Mouse (Mus musculus) lung, embryonic 16.5 days (tissue): Measurements from ENCODE around the gene Pelo. TPM values are rescaled to one million over a fixed set of nuclear protein-coding genes. Genes with fewer than 3 reads are reported as not detected.
A peak's percentile ranks its signal among the peaks of the same experiment; 100 is the strongest.

Source experiments
- ATAC-seq: fragments of 200-750 bp; cut with Nextera tagmentation; 2 replicates; pipeline ENCODE4 v1.8.0; 2017; ENCODE audit warnings: low read depth, mild to moderate bottlenecking, moderate library complexity
- H3K27ac ChIP-seq: fragments of 300-500 bp; sonication (generic); 2 replicates; pipeline ENCODE4 v1.5.1; 2014; ENCODE audit warnings: mild to moderate bottlenecking, control low read depth, low read length
- H3K27me3 ChIP-seq: fragments of 300-500 bp; sonication (generic); 2 replicates; pipeline ENCODE4 v1.6.1; 2014; ENCODE audit warnings: low read depth, low read length, mixed read lengths; ENCODE audit not compliant: control insufficient read depth, insufficient read depth
- H3K36me3 ChIP-seq: fragments of 300-500 bp; sonication (generic); 2 replicates; pipeline ENCODE4 v1.6.1; 2014; ENCODE audit warnings: low read length; ENCODE audit not compliant: control insufficient read depth, insufficient read depth
- H3K4me1 ChIP-seq: fragments of 300-500 bp; sonication (generic); replicated peaks from 2 replicates; pipeline ENCODE4 v1.6.1; 2014; ENCODE audit warnings: low read length, mixed read lengths; ENCODE audit not compliant: control insufficient read depth, insufficient read depth
- H3K4me2 ChIP-seq: fragments of 300-500 bp; sonication (generic); 2 replicates; pipeline ENCODE4 v1.6.1; 2014; ENCODE audit warnings: low read depth, low read length, control low read depth
- H3K4me3 ChIP-seq: fragments of 300-500 bp; sonication (generic); 2 replicates; pipeline ENCODE4 v1.5.1; 2014; ENCODE audit warnings: mild to moderate bottlenecking, low read length, control low read depth
- H3K9ac ChIP-seq: fragments of 300-500 bp; sonication (generic); 2 replicates; pipeline ENCODE4 v1.6.1; 2014; ENCODE audit warnings: low read length, control low read depth
- H3K9me3 ChIP-seq: fragments of 300-500 bp; sonication (generic); 2 replicates; pipeline ENCODE4 v1.6.1; 2016; ENCODE audit warnings: low read length; ENCODE audit not compliant: control insufficient read depth
- WGBS: fragments of 180-500 bp; shearing (Covaris S2); extraction: QIAGEN DNeasy Blood & Tissue Kit; methylation state at CpG from one replicate; pipeline ENCODE4 v1.1.7; 2014; 5-methylcytosine and 5-hydroxymethylcytosine counted together
- polyA plus RNA-seq: library from polyadenylated mRNA; unstranded; fragments of >200 nt; fragmentation: Nextera tagmentation; extraction: Ambion mirVana; gene quantifications from 2 replicates; pipeline ENCODE4 v1.2.1, GENCODE M21; 2015

Gene Pelo
- polyA plus RNA-seq = 4.4 and 5.0 TPM in 2 replicates

GRCm38 (mm10) chr13:115090069-115090976, at the start of gene Pelo:
Gene Pelo, minus strand, starts transcription at chr13:115090186.
- Histone ChIP-seq H3K9me3 (no peaks in the 10 kb centered on the region), H3K4me1 (peaks cover 11% of the 10 kb centered on the region), H3K4me3 (peak within 1 kb of the TSS; percentile 64), H3K4me2 (peak within 1 kb of the TSS; percentile 94), H3K36me3 (peaks cover 11% of the 10 kb centered on the region), H3K9ac (peak within 1 kb of the TSS; percentile 85), H3K27ac (peak within 1 kb of the TSS; percentile 95), H3K27me3 (no peaks in the 10 kb centered on the region)
- ATAC-seq = peak; percentile 95
- WGBS = under 1% methylated on average over 60 of the region's 60 CpGs

DNA sequence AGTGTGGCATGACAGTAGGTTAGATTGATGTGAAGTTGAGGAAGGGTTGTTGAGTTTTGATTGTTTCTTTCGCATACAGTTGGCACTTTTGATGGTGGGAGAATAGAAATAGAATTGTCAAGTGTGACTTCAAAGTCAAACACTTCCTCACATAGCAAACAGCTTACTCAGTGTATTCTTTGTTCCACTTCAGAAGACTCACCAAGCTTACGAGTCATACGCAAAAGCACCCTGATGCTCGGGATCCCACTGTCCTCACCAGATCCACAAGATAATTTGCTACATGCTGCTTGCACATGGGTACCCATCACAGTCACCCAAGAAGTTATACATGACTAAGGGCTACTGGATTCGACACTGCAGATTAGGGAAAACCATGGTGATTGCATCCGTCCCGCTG, 48.5 kb upstream of the Pelo start:
- Histone ChIP-seq H3K36me3 (no peaks in the 10 kb centered on the region), H3K27ac (no peak overlapping the region), H3K27me3 (no peaks in the 10 kb centered on the region), H3K9me3 (no peaks in the 10 kb centered on the region), H3K4me1 (no peaks in the 10 kb centered on the region), H3K9ac (no peak overlapping the region), H3K4me2 (no peak overlapping the region), H3K4me3 (no peak overlapping the region)
- no peak for ATAC-seq
- WGBS = 80% methylated on average over 7 of the region's 7 CpGs

GRCm38 (mm10) chr13:115136761-115137160, 46.8 kb upstream of the Pelo start:
- Histone ChIP-seq H3K4me2 (no peak overlapping the region), H3K9me3 (no peaks in the 10 kb centered on the region), H3K4me1 (no peaks in the 10 kb centered on the region), H3K27me3 (no peaks in the 10 kb centered on the region), H3K4me3 (no peak overlapping the region), H3K9ac (no peak overlapping the region), H3K27ac (no peak overlapping the region), H3K36me3 (no peaks in the 10 kb centered on the region)
- 56% methylated on average over 3 of the region's 3 CpGs for WGBS
- no peak for ATAC-seq

- Histone ChIP-seq H3K4me3 (no peak overlapping the region), H3K4me1 (0 out of 2 replicates have a peak, but pooled peaks cover 6% of the 10 kb centered on the region)
- peak; percentile 61 for ATAC-seq
These were observed 42.4 kb upstream of the Pelo start for GRCm38 (mm10) chr13:115132435-115132834.

GRCm38 (mm10) chr13:115131381-115131780, 41.4 kb upstream of the Pelo start:
- Histone ChIP-seq H3K9ac (no peak overlapping the region), H3K4me1 (0 out of 2 replicates have a peak, but pooled peaks cover 6% of the 10 kb centered on the region), H3K4me3 (no peak overlapping the region), H3K27me3 (no peaks in the 10 kb centered on the region), H3K4me2 (no peak overlapping the region), H3K9me3 (no peaks in the 10 kb centered on the region), H3K36me3 (no peaks in the 10 kb centered on the region), H3K27ac (no peak overlapping the region)
- 46% methylated on average over 3 of the region's 3 CpGs for WGBS
- ATAC-seq = no peak

More at GRCm38 (mm10) chr13:115132435-115132834, 42.4 kb upstream of the Pelo start:
- H3K9ac ChIP-seq = no peak overlapping the region
- no peak overlapping the region for H3K27ac ChIP-seq
- WGBS = 11% methylated on average over 5 of the region's 5 CpGs
- H3K9me3 ChIP-seq = no peaks in the 10 kb centered on the region
- no peaks in the 10 kb centered on the region for H3K36me3 ChIP-seq
- H3K4me2 ChIP-seq = no peak overlapping the region
- H3K27me3 ChIP-seq = no peaks in the 10 kb centered on the region

DNA sequence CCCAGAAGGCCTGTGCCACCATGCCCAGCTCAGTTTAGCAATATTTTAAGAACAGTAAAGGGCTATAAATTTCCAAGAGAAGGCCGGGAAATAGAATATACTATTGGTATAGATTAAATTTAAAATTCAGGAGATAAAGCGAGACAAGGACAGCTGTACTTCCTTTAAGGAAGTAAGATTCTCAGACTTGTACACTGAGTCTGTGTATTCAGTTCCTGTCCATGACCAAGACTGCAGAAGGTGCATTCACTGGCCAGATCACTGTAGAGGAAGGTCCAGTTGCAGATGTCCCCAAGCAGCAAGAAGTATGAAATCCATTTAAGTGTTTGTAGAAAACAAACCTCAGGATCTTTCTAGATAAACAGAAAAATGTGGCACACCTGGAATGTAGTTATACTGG, 40.0 kb upstream of the Pelo start:
- no peak overlapping the region for H3K27ac ChIP-seq
- no peak overlapping the region for H3K9ac ChIP-seq
- no peak for ATAC-seq
- H3K9me3 ChIP-seq = no peaks in the 10 kb centered on the region
- 0 out of 2 replicates have a peak, but pooled peaks cover 6% of the 10 kb centered on the region for H3K4me1 ChIP-seq
- no peak overlapping the region for H3K4me3 ChIP-seq
- no peaks in the 10 kb centered on the region for H3K27me3 ChIP-seq
- H3K4me2 ChIP-seq = no peak overlapping the region
- WGBS = 59% methylated on average over 2 of the region's 2 CpGs
- H3K36me3 ChIP-seq = no peaks in the 10 kb centered on the region

DNA sequence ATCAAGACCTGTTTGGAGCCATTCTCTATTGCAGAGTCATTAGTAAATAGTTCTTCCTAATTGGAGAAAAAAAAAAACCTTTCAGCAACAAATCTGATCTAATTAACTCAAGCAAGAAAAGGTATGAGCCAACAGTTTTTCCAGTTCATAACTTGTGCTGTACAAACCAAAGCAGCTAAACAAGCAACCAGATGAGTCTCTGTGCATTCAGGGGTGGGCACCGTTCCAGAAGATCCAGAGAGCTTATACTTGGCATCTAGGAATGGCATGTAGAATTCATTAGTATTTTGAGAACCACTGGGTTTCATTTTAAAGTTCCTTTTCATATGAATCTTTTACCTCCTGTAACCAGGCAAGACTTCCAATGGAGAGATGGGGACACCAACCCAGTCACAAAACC, 37.8 kb upstream of the Pelo start:
- 80% methylated on average over 1 of the region's 1 CpGs for WGBS
- H3K9me3 ChIP-seq = no peaks in the 10 kb centered on the region

DNA sequence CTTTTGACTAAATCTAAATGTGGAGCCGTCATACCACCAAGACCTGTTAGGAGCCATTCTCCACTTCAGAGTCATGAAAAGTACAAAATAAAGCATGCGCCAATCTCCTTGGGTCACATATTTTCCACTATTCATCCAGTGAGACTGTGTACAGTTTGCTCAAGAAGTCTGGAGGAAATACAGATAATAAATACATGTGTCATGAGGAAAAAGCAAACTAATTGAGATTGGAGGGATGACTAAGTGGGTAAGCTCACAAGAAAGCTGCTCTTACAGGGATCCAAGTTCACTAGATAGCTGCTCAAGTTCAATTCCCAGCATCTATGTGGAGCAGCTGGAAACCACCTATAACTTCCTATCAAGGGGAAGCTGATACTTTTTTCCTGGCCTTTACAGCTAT, 36.5 kb upstream of the Pelo start:
- WGBS = 89% methylated on average over 2 of the region's 2 CpGs

More for the DNA sequence above, 37.8 kb upstream of the Pelo start:
- ATAC-seq = no peak
- Histone ChIP-seq H3K36me3 (no peaks in the 10 kb centered on the region), H3K4me1 (0 out of 2 replicates have a peak, but pooled peaks cover 6% of the 10 kb centered on the region), H3K4me2 (no peak overlapping the region), H3K27ac (no peak overlapping the region), H3K4me3 (no peak overlapping the region), H3K9ac (no peak overlapping the region), H3K27me3 (no peaks in the 10 kb centered on the region)

GRCm38 (mm10) chr13:115125130-115125529, 35.1 kb upstream of the Pelo start:
- 73% methylated on average over 4 of the region's 4 CpGs for whole genome bisulfite sequencing
- no peak for ATAC-seq
- no peak overlapping the region for H3K4me2 ChIP-seq
- no peak overlapping the region for H3K27ac ChIP-seq
- no peak overlapping the region for H3K4me3 ChIP-seq
- no peaks in the 10 kb centered on the region for H3K27me3 ChIP-seq
- no peaks in the 10 kb centered on the region for H3K36me3 ChIP-seq
- no peak overlapping the region for H3K9ac ChIP-seq
- no peaks in the 10 kb centered on the region for H3K4me1 ChIP-seq
- no peaks in the 10 kb centered on the region for H3K9me3 ChIP-seq

More for the DNA sequence above, 36.5 kb upstream of the Pelo start:
- Histone ChIP-seq H3K9me3 (no peaks in the 10 kb centered on the region), H3K27me3 (no peaks in the 10 kb centered on the region), H3K4me3 (no peak overlapping the region), H3K27ac (no peak overlapping the region), H3K4me2 (no peak overlapping the region), H3K9ac (no peak overlapping the region), H3K36me3 (no peaks in the 10 kb centered on the region), H3K4me1 (0 out of 2 replicates have a peak, but pooled peaks cover 6% of the 10 kb centered on the region)
- ATAC-seq = no peak
